Mouse (Mus musculus) MEL (cell line): Measurements from ENCODE around the gene Trmt2a. TPM values are rescaled to one million over a fixed set of nuclear protein-coding genes. Genes with fewer than 3 reads are reported as not detected.
A peak's percentile ranks its signal among the peaks of the same experiment; 100 is the strongest.

Experiments
- DNase-seq: peaks from one replicate; pipeline ENCODE4 v3.0.0; 2011; ENCODE audit warnings: low read depth, low spot score
- H3K27ac ChIP-seq: 2 replicates; pipeline ENCODE4 v1.5.1; 2012; ENCODE audit warnings: low read depth, mild to moderate bottlenecking, control low read depth, low read length, moderate library complexity; ENCODE audit not compliant: control insufficient read depth
- H3K27me3 ChIP-seq, 2 experiments: fragments of 150-350 bp in 1 of 2; sonication (generic) in 1 of 2; 2 replicates each; pipeline ENCODE4 v1.6.1; 2012; ENCODE audit warnings: low read length in 2 of 2, mild to moderate bottlenecking in 2 of 2, improper control_type of control experiment in 1 of 2, moderate library complexity in 1 of 2; ENCODE audit not compliant: insufficient read depth in 2 of 2, control insufficient read depth in 1 of 2
- H3K36me3 ChIP-seq, 2 experiments: 2 replicates each; pipeline ENCODE4 v1.6.1; 2012 to 2014; ENCODE audit warnings: low read length in 2 of 2, improper control_type of control experiment in 1 of 2, inconsistent platforms in 1 of 2, mild to moderate bottlenecking in 1 of 2; ENCODE audit not compliant: insufficient read depth in 2 of 2, control insufficient read depth in 1 of 2
- H3K4me1 ChIP-seq, 2 experiments: fragments of 150-350 bp in 1 of 2; sonication (generic) in 1 of 2; 2 replicates each; pipeline ENCODE4 v1.6.1; 2012; ENCODE audit warnings: low read length in 2 of 2, improper control_type of control experiment in 1 of 2, mild to moderate bottlenecking in 1 of 2; ENCODE audit not compliant: insufficient read depth in 2 of 2, control insufficient read depth in 1 of 2
- H3K4me3 ChIP-seq, 2 experiments: fragments of 150-350 bp in 1 of 2; sonication (generic) in 1 of 2; 2 replicates each; pipeline ENCODE4 v1.5.1; 2012; ENCODE audit warnings: low read depth in 2 of 2, low read length in 2 of 2, mild to moderate bottlenecking in 2 of 2, moderate library complexity in 2 of 2, control low read depth in 1 of 2, improper control_type of control experiment in 1 of 2; ENCODE audit not compliant: control insufficient read depth in 1 of 2, insufficient read depth in 1 of 2
- H3K79me2 ChIP-seq: 2 replicates; pipeline ENCODE4 v1.6.1; 2012; ENCODE audit warnings: mild to moderate bottlenecking, low read length, moderate library complexity; ENCODE audit not compliant: control insufficient read depth, poor library complexity, insufficient read depth
- H3K9ac ChIP-seq: 2 replicates; pipeline ENCODE4 v1.6.1; 2012; ENCODE audit warnings: low read depth, mild to moderate bottlenecking, control low read depth, low read length, moderate library complexity; ENCODE audit not compliant: control insufficient read depth, poor library complexity, severe bottlenecking
- H3K9me3 ChIP-seq: fragments of 150-350 bp; sonication (generic); replicated peaks from 2 replicates; pipeline ENCODE4 v1.6.1; 2012; ENCODE audit warnings: mild to moderate bottlenecking, low read length, improper control_type of control experiment, moderate library complexity; ENCODE audit not compliant: insufficient read depth
- BHLHE40 ChIP-seq: IDR thresholded peaks from 2 replicates; pipeline ENCODE4 v1.6.1; 2012; ENCODE audit warnings: low read depth, mild to moderate bottlenecking, inconsistent platforms, low read length, improper control_type of control experiment, borderline replicate concordance
- CHD1 ChIP-seq: IDR thresholded peaks from 2 replicates; pipeline ENCODE4 v1.6.1; 2012; ENCODE audit warnings: low read depth, mild to moderate bottlenecking, inconsistent platforms, low read length, improper control_type of control experiment
- CHD2 ChIP-seq: IDR thresholded peaks from 2 replicates; pipeline ENCODE4 v1.6.1; 2011; ENCODE audit warnings: low read length, improper control_type of control experiment
- CTCF ChIP-seq, 3 experiments: IDR thresholded peaks in 2 of 3; conservative IDR thresholded peaks in 1 of 3; 2 replicates each; pipeline ENCODE4 v1.5.1; 2011 to 2012; ENCODE audit warnings: low read length in 3 of 3, low read depth in 2 of 3, mild to moderate bottlenecking in 2 of 3, improper control_type of control experiment in 1 of 3, inconsistent platforms in 1 of 3, mixed read lengths in 1 of 3, moderate library complexity in 1 of 3; ENCODE audit not compliant: control insufficient read depth in 1 of 3, insufficient read depth in 1 of 3, poor library complexity in 1 of 3, severe bottlenecking in 1 of 3
- E2F4 ChIP-seq: IDR thresholded peaks from 2 replicates; pipeline ENCODE4 v1.6.1; 2011; ENCODE audit warnings: low read depth, low read length, improper control_type of control experiment, borderline replicate concordance
- ELF1 ChIP-seq: IDR thresholded peaks from 2 replicates; pipeline ENCODE4 v1.6.1; 2014; ENCODE audit warnings: low read depth, mild to moderate bottlenecking, inconsistent platforms, low read length, improper control_type of control experiment, moderate library complexity
- EP300 ChIP-seq, 2 experiments: IDR thresholded peaks; 2 replicates each; pipeline ENCODE4 v1.6.1; 2011; ENCODE audit warnings: improper control_type of control experiment in 2 of 2, low read length in 2 of 2, low read depth in 1 of 2, mild to moderate bottlenecking in 1 of 2
- ETS1 ChIP-seq: IDR thresholded peaks from 2 replicates; pipeline ENCODE4 v1.6.1; 2012; ENCODE audit warnings: low read depth, mild to moderate bottlenecking, inconsistent platforms, low read length, improper control_type of control experiment, moderate library complexity
- GATA1 ChIP-seq: IDR thresholded peaks from 2 replicates; pipeline ENCODE4 v1.6.1; 2011; ENCODE audit warnings: low read depth, low read length, improper control_type of control experiment
- HCFC1 ChIP-seq: IDR thresholded peaks from 2 replicates; pipeline ENCODE4 v1.6.1; 2012; ENCODE audit warnings: low read depth, mild to moderate bottlenecking, inconsistent platforms, low read length, improper control_type of control experiment, moderate library complexity
- JUND ChIP-seq: IDR thresholded peaks from 2 replicates; pipeline ENCODE4 v1.6.1; 2011; ENCODE audit warnings: low read depth, mild to moderate bottlenecking, improper control_type of control experiment, low read length
- KAT2A ChIP-seq: conservative IDR thresholded peaks from 2 replicates; pipeline ENCODE4 v1.6.1; 2012; ENCODE audit warnings: low read depth, low read length, improper control_type of control experiment, inconsistent platforms
- MAFK ChIP-seq: IDR thresholded peaks from 2 replicates; pipeline ENCODE4 v1.6.1; 2011; ENCODE audit warnings: low read depth, mild to moderate bottlenecking, low read length, improper control_type of control experiment, borderline replicate concordance
- MAX ChIP-seq: IDR thresholded peaks from 2 replicates; pipeline ENCODE4 v1.6.1; 2011; ENCODE audit warnings: low read length, improper control_type of control experiment
- MAZ ChIP-seq: IDR thresholded peaks from 2 replicates; pipeline ENCODE4 v1.6.1; 2012; ENCODE audit warnings: low read depth, mild to moderate bottlenecking, inconsistent platforms, low read length, improper control_type of control experiment
- MXI1 ChIP-seq: IDR thresholded peaks from 2 replicates; pipeline ENCODE4 v1.6.1; 2011; ENCODE audit warnings: mild to moderate bottlenecking, low read depth, low read length, improper control_type of control experiment
- MYB ChIP-seq: IDR thresholded peaks from 2 replicates; pipeline ENCODE4 v1.6.1; 2011; ENCODE audit warnings: mild to moderate bottlenecking, low read depth, low read length, improper control_type of control experiment
- MYC ChIP-seq: IDR thresholded peaks from 2 replicates; pipeline ENCODE4 v1.6.1; 2011; ENCODE audit warnings: low read depth, mild to moderate bottlenecking, low read length, improper control_type of control experiment, moderate library complexity
- NELFE ChIP-seq: IDR thresholded peaks from 2 replicates; pipeline ENCODE4 v1.6.1; 2011; ENCODE audit warnings: low read depth, low read length, improper control_type of control experiment
- NRF1 ChIP-seq: IDR thresholded peaks from 2 replicates; pipeline ENCODE4 v1.6.1; 2014; ENCODE audit warnings: low read depth, mild to moderate bottlenecking, inconsistent platforms, low read length, improper control_type of control experiment, moderate library complexity; ENCODE audit not compliant: poor library complexity, insufficient read depth, severe bottlenecking
- POLR2AphosphoS2 ChIP-seq: IDR thresholded peaks from 2 replicates; pipeline ENCODE4 v1.6.1; 2011; ENCODE audit warnings: low read length, improper control_type of control experiment
- POLR2AphosphoS5 ChIP-seq: IDR thresholded peaks from 2 replicates; pipeline ENCODE4 v1.6.1; 2012; ENCODE audit warnings: low read depth, borderline replicate concordance, mild to moderate bottlenecking, inconsistent platforms, low read length, moderate library complexity, mixed read lengths
- RAD21 ChIP-seq: IDR thresholded peaks from 2 replicates; pipeline ENCODE4 v1.6.1; 2011; ENCODE audit warnings: mild to moderate bottlenecking, low read depth, low read length, improper control_type of control experiment
- SMC3 ChIP-seq: IDR thresholded peaks from 2 replicates; pipeline ENCODE4 v1.6.1; 2011; ENCODE audit warnings: low read depth, low read length, improper control_type of control experiment
- TAL1 ChIP-seq: IDR thresholded peaks from 2 replicates; pipeline ENCODE4 v1.6.1; 2012; ENCODE audit warnings: mild to moderate bottlenecking, inconsistent platforms, low read length, moderate library complexity, mixed read lengths
- TBP ChIP-seq: IDR thresholded peaks from 2 replicates; pipeline ENCODE4 v1.8.0; 2011; ENCODE audit warnings: low read depth, low read length, improper control_type of control experiment
- TCF12 ChIP-seq: IDR thresholded peaks from 2 replicates; pipeline ENCODE4 v1.6.1; 2014; ENCODE audit warnings: low read depth, mild to moderate bottlenecking, inconsistent platforms, low read length, improper control_type of control experiment, moderate library complexity
- UBTF ChIP-seq: IDR thresholded peaks from 2 replicates; pipeline ENCODE4 v1.6.1; 2012; ENCODE audit warnings: low read depth, mild to moderate bottlenecking, inconsistent platforms, low read length, improper control_type of control experiment, moderate library complexity, borderline replicate concordance; ENCODE audit not compliant: insufficient read depth
- USF1 ChIP-seq: IDR thresholded peaks from 2 replicates; pipeline ENCODE4 v1.6.1; 2014; ENCODE audit warnings: low read depth, mild to moderate bottlenecking, inconsistent platforms, low read length, improper control_type of control experiment, moderate library complexity
- USF2 ChIP-seq, 2 experiments: IDR thresholded peaks; 2 replicates each; pipeline ENCODE4 v1.6.1; 2011 to 2012; ENCODE audit warnings: improper control_type of control experiment in 2 of 2, low read length in 2 of 2, borderline replicate concordance in 1 of 2, inconsistent platforms in 1 of 2, low read depth in 1 of 2, mild to moderate bottlenecking in 1 of 2; ENCODE audit not compliant: insufficient read depth in 1 of 2
- ZC3H11A ChIP-seq: IDR thresholded peaks from 2 replicates; pipeline ENCODE4 v1.6.1; 2012; ENCODE audit warnings: low read depth, mild to moderate bottlenecking, inconsistent platforms, low read length, improper control_type of control experiment
- ZKSCAN1 ChIP-seq: IDR thresholded peaks from 2 replicates; pipeline ENCODE4 v1.6.1; 2012; ENCODE audit warnings: low read depth, mild to moderate bottlenecking, inconsistent platforms, low read length, improper control_type of control experiment, moderate library complexity
- ZMIZ1 ChIP-seq: IDR thresholded peaks from 2 replicates; pipeline ENCODE4 v1.6.1; 2012; ENCODE audit warnings: low read depth, mild to moderate bottlenecking, inconsistent platforms, low read length, improper control_type of control experiment, moderate library complexity
- ZNF384 ChIP-seq: IDR thresholded peaks from 2 replicates; pipeline ENCODE4 v1.6.1; 2012; ENCODE audit warnings: low read depth, mild to moderate bottlenecking, inconsistent platforms, low read length, improper control_type of control experiment
- polyA plus RNA-seq, 2 experiments: library from polyadenylated mRNA; stranded (reverse) in 1 of 2; unstranded in 1 of 2; fragments of >175 nt in 1 of 2; fragments of >200 nt in 1 of 2; gene quantifications; 2 replicates each; pipeline versions ENCODE4 v1.2.1 to v1.2.4; 2012; ENCODE audit warnings: low replicate concordance in 2 of 2, low read depth in 1 of 2; ENCODE audit not compliant: insufficient read length in 2 of 2, insufficient read depth in 1 of 2, missing spikeins in 1 of 2
- total RNA-seq: library from RNA; depleted of rRNA; stranded (reverse); fragments of 300-350 nt; gene quantifications from 2 replicates; pipeline ENCODE4 v1.2.3, GENCODE M21; 2012; rRNA removed

The Trmt2a gene
- 132 and 178 TPM in 2 replicates for total RNA-seq
- polyA plus RNA-seq, result 100 to 1,000 TPM in 1 of 2 experiments, not detected in 1; 185 TPM

- peak within 1 kb of the TSS; percentile 99 for H3K9ac ChIP-seq
- peak within 1 kb of the TSS; percentile 88 for H3K27ac ChIP-seq
- H3K4me3 ChIP-seq, result peak within 1 kb of the TSS; percentile 69 to 94
- H3K27me3 ChIP-seq, result no peaks in the 10 kb centered on the region
- H3K79me2 ChIP-seq, result peaks cover 62% of the 10 kb centered on the region
- H3K36me3 ChIP-seq, result peaks cover 38 to 43% of the 10 kb centered on the region in 2 experiments
- H3K4me1 ChIP-seq, result peaks cover 4 to 18% of the 10 kb centered on the region in 2 experiments; a peak in 3 of 4 replicates
- no peaks in the 10 kb centered on the region for H3K9me3 ChIP-seq
- peak; percentile 99 for DNase-seq
- TF ChIP-seq E2F4 (peak; percentile 99; the same call in 1 of the 2 replicates), TBP (peak; percentile 46; the same call in 1 of the 2 replicates), KAT2A (peak; percentile 88), MAFK (no peak), JUND (no peak), MAX (no peak), USF2 (IDR thresholded peaks at IDR 0.05; ENCODE audit: borderline replicate concordance in 1 of 2, insufficient read depth in 1 of 2, low read depth in 1 of 2, low read length in 2 of 2) (no peak), NELFE (peak; percentile 92), CHD1 (no peak), GATA1 (no peak), ZC3H11A (no peak), EP300 (IDR thresholded peaks at IDR 0.05; ENCODE audit: low read depth in 1 of 2, low read length in 2 of 2) (0 out of 4 replicates have a peak, but pooled peaks of 1 of the 2 experiments have one; percentile 13), HCFC1 (peak; percentile 91), BHLHE40 (no peak), ZNF384 (no peak), ZKSCAN1 (no peak), CTCF (IDR thresholded peaks at IDR 0.05 in 2 of 3, conservative IDR thresholded peaks at IDR 0.05 in 1 of 3; ENCODE audit: control insufficient read depth in 1 of 3, insufficient read depth in 1 of 3, low read depth in 2 of 3, low read length in 3 of 3, poor library complexity in 1 of 3, severe bottlenecking in 1 of 3) (no peak), MAZ (peak; percentile 99), MYC (peak; percentile 59), SMC3 (no peak), ETS1 (peak; percentile 64), MYB (no peak), UBTF (no peak), USF1 (peak; percentile 39; the same call in 1 of the 2 replicates), NRF1 (peak; percentile 93), POLR2AphosphoS2 (peak; percentile 98), TAL1 (no peak), ELF1 (peak; percentile 96), TCF12 (peak; percentile 62; the same call in 1 of the 2 replicates), POLR2AphosphoS5 (no peak; the same call in 1 of the 2 replicates), ZMIZ1 (peak; percentile 34; the same call in 1 of the 2 replicates), CHD2 (peak; percentile 77), RAD21 (no peak), MXI1 (peak; percentile 79)
Observed at GRCm38 (mm10) chr16:18248433-18249363, at the start of gene Trmt2a, which contains the start of gene Ranbp1. Gene Trmt2a (plus strand): TSS chr16:18248679. Gene Ranbp1 (minus strand): TSS chr16:18248732.
